Mouse (Mus musculus): Measurements from ENCODE around the gene Prph.
"Not testable (repeated sequence)": the region's sequence is repeated elsewhere in the genome, so short reads cannot be mapped to it uniquely, and the experiment has no call there.

Prph gene

GRCm38 (mm10) chr15:99033498-99034270, 21.3 kb upstream of the Prph start:
- no peak for DNase-seq (ENCODE audit: low spot score in 2 of 2)

- peak; percentile 41 to 42 for DNase-seq (ENCODE audit: low spot score in 2 of 2)
Measured at GRCm38 (mm10) chr15:99035431-99035830, 19.5 kb upstream of the Prph start.

- no peak for DNase-seq (ENCODE audit: low spot score in 2 of 2)
Measured at GRCm38 (mm10) chr15:99036249-99036905, 18.6 kb upstream of the Prph start.

- DNase-seq (ENCODE audit: low spot score in 2 of 2) = no peak
Measured at GRCm38 (mm10) chr15:99038025-99038424, 16.9 kb upstream of the Prph start.

GRCm38 (mm10) chr15:99038797-99039196, 16.2 kb upstream of the Prph start:
- no peak for DNase-seq (ENCODE audit: low spot score in 2 of 2)

- no peak for DNase-seq (ENCODE audit: low spot score in 2 of 2)
Measured at GRCm38 (mm10) chr15:99039306-99039705, 15.7 kb upstream of the Prph start.

DNA sequence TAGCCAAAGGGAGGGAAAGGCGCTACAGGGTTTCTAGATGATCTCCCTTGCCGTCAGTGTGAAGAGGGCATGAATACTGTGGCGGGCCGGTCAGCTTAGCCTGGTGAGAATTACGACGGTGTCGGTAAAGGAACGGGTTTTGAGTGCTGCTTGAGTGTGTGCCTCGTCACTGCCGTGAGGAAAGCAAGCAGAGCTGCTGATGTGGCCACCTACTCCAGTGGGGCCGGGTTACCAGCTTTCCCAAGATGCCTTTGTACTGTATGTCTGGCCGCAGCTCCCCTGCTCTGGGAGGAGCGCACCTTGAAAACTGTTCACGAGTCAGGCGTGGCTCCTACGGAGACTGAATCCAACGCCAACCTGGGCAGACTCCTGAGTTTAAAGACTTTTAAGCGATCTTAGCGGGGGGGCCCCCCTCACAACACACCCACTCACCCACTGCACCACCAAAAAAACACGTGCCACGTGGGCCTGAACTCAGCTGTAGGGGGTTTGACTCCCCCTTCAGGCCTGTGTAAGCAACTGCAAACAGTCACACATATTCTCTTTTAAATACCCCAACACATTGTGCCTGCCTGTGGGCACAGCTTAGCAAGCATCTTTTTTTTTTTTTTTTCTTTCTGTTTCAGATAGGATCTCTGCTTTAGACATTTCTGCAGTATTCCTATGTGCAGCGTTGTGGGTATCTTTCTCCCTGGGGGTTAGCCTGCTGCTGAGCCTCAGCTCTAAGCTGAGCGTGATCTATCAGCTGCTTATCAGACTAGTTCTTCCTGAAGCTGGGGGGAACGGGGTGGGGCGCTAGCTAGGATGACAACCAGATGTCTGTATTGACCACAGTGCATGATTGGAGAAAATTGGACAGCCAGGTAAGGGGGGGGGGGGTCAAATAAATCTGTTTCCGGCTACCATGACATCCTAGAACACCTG, 14.7 kb upstream of the Prph start:
- no peak for DNase-seq (ENCODE audit: low spot score in 2 of 2)

DNA sequence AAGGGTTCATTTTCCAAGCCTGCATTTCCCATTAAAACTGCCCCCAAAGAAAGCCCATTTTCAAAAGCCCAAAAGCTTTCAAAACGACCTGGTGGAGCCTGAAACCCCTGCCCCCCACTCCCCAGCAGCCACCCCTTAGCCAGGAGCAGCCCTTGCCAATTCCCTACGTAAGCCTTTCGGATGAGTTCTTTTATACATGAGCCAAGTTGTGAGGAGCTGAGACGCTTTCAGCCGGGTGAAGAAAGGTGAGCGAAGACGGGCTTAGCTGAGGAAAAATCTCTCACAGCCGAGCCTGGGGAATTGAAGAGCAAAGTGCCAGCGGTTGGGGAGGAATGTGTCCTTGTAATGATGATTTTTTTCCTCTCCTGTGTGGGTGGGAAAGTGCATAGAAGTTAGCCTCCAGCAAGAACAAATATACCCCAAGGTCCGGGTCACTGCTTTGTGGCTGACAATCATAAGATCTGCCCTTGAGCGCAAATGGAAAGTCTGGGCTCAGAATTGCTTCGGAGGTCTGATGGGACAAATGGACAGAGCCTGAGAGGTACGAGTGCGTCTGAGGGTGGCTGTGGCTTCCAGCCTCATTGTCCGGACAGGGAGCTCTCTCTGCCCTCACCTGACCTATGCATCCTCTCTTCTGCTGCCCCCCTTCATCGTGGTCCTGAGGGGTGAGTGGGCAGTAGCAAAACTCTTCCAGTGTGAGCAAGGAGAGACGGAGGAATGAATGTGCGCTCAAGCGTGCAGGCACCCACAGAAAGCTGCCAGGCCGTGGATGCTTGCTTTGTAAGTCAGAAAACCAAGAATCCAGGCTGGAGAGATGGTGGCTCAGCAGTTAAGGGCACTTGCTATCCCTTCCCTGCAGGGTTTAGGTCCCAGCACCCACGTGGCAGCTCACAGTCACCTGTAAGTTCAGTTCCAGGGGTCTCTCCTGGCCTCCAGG, 13.8 kb upstream of the Prph start:
- DNase-seq (ENCODE audit: low spot score in 2 of 2) = no peak

DNA sequence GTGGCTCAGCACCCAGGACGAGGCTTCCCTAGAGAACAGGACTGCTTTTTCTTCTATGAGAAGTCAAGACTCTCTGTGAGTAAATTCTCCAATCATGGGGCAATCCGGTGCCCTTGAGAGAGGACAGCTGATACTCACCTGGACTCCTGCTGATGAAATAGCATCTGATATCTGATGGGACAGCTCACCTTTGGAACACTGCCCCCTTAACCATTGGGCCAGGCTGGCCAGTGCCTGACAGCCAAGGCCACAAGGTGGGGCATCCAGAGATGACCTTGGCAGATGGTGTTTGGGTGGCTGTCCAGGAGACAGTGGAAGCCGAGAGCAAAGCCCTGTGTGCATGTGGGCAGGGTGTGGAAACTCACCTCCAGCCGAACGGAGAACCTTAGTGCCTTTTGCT, 12.6 kb upstream of the Prph start:
- no peak for DNase-seq (ENCODE audit: low spot score in 2 of 2)

DNA sequence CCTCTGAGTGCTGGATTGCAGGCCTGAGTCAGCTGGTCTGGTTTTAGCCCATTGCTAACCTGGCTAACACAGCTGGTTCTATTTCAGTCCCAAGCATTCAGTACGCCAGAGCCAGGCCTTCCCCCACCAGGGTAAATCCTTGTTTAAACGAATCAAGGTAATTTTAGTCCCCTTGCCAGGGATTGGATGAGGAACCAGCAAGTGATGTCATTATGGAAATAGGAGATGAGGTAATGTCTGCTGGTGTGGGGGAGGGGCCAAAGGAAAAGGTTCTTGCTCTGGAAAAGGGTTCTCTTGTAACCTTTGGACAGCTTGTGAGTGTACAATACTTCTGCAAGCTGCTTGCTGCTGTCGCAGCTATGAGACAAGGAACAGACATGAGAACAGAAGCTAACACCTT, 10.1 kb upstream of the Prph start:
- DNase-seq (ENCODE audit: low spot score in 2 of 2) = no peak

- not testable (repeated sequence) for DNase-seq (ENCODE audit: low spot score in 2 of 2)
Measured at GRCm38 (mm10) chr15:99045734-99046133, 9.2 kb upstream of the Prph start.

GRCm38 (mm10) chr15:99049473-99050253, 5.3 kb upstream of the Prph start:
- DNase-seq (ENCODE audit: low spot score in 2 of 2) = peak; percentile 71 to 72

DNA sequence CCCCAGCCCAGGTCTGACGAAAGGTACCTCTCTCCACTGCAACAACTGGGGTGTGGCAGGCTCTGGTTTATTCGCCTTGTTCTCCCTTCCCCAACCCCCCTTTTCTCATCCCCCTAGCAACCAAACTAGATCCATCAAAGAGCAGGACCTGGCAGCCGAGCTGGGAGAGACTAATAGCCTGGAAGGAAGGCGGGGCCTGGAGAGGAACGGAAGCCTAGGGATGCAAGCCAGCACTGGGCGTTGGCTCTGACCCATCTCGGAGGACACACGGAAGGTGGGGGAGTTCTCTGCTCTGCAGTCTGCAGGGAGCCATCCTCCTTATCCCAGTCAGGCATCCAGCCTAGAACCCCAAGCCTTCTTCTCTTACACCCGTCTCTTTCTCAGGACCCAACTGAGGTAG, 1.6 kb upstream of the Prph start:
- DNase-seq (ENCODE audit: low spot score in 2 of 2) = no peak

DNA sequence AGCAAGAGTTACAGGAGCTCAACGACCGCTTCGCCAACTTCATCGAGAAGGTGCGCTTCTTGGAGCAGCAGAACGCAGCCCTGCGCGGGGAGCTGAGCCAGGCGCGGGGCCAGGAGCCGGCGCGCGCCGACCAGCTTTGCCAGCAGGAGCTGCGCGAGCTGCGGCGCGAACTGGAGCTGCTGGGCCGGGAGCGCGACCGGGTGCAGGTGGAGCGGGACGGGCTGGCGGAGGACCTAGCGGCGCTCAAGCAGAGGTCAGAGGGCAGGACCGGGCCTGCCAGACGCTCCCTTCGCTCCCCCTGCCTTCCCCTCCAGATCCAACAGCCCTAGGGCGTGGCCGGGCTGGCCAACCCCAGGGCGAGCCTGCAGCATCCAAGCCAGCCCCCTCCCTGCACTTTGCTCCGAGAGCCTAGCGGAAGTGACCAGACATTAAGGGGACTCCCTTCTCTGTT, 562 bp downstream of the Prph start:
- no peak for DNase-seq (ENCODE audit: low spot score in 2 of 2)

DNA sequence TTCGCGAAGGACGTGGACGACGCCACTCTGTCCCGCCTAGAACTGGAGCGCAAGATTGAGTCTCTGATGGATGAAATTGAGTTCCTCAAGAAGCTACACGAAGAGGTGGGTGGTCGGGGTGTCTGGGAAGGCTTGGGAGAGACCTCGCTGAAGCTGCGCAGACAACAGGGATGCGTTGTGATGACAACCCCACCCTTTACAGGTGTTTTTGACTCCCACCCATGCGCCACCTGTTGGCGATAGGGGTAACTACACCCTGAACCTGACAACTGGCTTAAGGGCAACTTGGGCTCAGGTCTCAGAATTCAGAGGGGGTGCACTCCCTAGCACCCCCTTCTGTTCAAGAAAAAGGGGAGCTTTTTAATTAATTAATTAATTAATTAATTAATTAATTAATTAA, 1.4 kb downstream of the Prph start:
- DNase-seq (ENCODE audit: low spot score in 2 of 2) = no peak

DNA sequence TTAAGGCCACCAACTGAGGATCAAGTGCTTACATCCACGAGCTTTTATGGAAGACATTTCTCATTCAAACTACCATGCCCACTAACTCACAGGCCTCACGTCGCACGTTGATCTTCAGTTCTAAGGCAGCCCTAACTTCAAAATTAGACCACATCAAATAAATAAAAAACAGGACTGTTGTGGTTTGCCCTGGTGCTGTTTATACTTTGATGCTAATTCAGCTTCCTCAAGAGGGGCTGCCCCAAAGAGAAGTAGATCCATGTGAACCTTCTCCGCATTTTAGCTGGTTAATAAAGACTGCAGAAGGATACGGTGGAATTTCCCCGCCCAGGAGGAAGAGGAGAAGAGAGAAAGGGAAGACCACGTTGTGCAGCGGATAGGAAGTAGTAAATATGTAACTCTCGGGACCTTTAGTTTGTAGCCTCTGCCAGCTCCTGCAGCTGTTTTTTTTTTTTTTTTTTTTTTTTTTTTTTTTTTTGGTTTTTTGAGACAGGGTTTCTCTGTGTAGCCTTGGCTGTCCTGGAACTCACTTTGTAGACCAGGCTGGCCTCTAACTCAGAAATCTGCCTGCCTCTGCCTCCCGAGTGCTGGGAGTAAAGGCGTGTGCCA, 10.7 kb downstream of the Prph start:
- no peak for DNase-seq (ENCODE audit: low spot score in 2 of 2)

GRCm38 (mm10) chr15:99071988-99072387, 17.0 kb downstream of the Prph start:
- no peak for DNase-seq (ENCODE audit: low spot score in 2 of 2)

DNA sequence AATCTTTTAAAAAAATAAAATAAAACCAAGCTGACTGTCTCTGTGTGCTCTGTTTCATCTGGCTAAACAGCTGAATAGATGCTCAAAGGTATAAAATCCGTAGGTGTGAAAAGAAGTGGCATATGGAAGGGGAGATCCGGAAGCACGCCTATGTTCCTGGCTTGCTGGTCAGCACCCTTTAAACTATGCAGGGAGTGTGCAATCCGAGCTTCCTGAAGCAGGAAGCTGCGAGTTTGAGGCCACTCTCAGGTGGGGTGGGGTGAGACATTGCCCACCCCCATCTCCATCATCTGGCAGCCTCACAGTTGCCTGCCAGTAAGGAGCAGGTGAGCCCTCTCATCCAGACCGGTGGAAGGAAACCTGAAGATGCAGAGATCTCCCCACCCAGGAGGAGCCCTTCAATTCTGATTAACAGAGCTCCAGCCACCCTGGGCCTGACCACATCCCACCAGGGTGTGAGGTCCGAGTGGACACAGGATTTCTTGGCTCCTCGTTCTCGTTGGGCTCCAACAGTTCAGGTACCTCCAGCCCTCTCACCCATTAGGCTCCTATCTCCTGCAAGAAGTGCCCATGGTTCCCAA, 19.1 kb downstream of the Prph start, which contains the start of gene Troap:
Gene Troap (plus strand): TSS at position 557 of the 581 bp plus-strand sequence.
- DNase-seq (ENCODE audit: low spot score in 2 of 2) = no peak

DNA sequence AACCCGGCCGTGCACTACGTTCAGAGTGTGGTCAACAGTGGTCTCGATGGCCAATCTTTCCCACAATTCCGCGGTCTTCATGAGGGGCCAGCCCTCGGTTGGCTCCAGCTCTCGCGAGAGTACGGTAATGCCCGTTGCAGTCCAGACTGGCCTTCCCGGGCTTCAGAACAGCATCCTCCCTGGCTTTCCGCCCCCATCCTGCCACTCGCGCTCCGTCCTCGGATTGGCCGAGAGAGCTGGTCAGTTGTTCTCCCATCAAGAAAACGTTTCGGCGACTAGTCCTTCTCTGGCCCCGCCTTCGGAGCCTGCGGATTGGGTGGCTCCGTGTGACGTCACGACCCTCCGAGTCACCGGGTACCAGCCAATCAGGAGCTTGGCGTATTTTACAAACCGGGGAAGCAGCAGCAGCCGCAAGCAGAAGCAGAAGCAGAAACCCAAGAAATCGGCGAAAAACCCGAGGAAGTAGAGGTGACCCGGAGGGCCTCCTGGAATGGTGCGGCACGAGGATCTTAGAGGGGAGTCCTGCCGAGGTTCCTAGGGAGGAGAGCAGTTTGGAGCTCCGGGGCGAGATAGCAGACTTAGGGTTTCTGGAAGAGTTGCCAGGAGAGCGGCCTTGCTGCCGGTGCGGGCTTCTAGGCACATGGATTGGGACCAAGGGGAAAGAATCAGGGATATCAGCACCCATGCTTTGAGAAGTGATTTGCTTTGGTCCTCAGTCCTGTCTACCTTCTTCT, 19.8 kb downstream of the Prph start:
- DNase-seq (ENCODE audit: low spot score in 2 of 2) = peak; percentile 98 to 99

All from right cerebral cortex, adult 2 months (tissue).